Mouse (Mus musculus) CD4-positive naive resting alpha-beta T cell, adult 76 days (primary cell): ENCODE measurements around the gene Olfr839-ps1. TPM values are rescaled to one million over a fixed set of nuclear protein-coding genes. Genes with fewer than 3 reads are reported as not detected.

Source experiments
- total RNA-seq: library from RNA; stranded (reverse); gene quantifications from one replicate; pipeline ENCODE4 v1.2.4, GENCODE M21; 2023

The Olfr839-ps1 gene
- total RNA-seq = 0.09 TPM

GRCm38 (mm10) chr9:19177212-19177611 is at the start of gene Olfr839-ps1:
Gene Olfr839-ps1 (minus strand): TSS chr9:19177312.

GRCm38 (mm10) chr9:19136017-19136416 is 41.1 kb downstream of the Olfr839-ps1 start, which contains the start of gene Olfr837:
Gene Olfr837 (plus strand): TSS chr9:19136317.

DNA sequence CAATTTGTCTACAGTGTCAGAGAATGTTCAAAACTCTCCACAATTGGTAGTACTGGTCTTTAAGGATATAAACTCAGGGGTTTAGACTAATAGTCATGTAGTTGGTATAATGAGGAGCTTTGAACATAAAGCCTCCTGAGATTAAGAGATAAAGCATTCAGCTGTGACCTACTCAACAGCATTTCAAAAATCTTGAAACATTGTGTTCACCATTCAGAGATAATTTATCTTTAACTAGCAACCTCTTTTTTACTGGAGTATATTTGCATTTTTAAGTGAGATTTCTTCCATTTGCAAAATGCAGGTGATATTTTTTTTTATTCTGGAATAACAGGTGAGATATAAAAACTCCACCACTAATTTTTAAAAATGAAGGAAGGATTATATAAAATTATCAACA is 57.0 kb downstream of the Olfr839-ps1 start, which contains the start of gene Olfr836:
Gene Olfr836 (plus strand): TSS at position 301 of the 400 bp plus-strand sequence.

Other genes starting within 250 kb of the Olfr839-ps1 start
- not detected for gene Olfr832, start 240.2 kb downstream of the Olfr839-ps1 start, total RNA-seq
- not detected for gene Olfr834, start 189.3 kb downstream of the Olfr839-ps1 start, total RNA-seq
- gene Olfr835, start 144.6 kb downstream of the Olfr839-ps1 start, total RNA-seq = not detected
- not detected for gene Olfr836, start 56.9 kb downstream of the Olfr839-ps1 start, total RNA-seq
- not detected for gene Olfr837, start 41.0 kb downstream of the Olfr839-ps1 start, total RNA-seq
- gene Olfr843, start 74.7 kb upstream of the Olfr839-ps1 start, total RNA-seq = not detected
- not detected for gene Olfr844, start 139.0 kb upstream of the Olfr839-ps1 start, total RNA-seq
- not detected for gene Olfr845, start 159.1 kb upstream of the Olfr839-ps1 start, total RNA-seq
- not detected for gene Olfr846, start 186.7 kb upstream of the Olfr839-ps1 start, total RNA-seq
- gene Olfr847, start 201.4 kb upstream of the Olfr839-ps1 start, total RNA-seq = not detected